Mouse (Mus musculus) heart, embryonic 15.5 days (tissue): ENCODE results near the gene Ank. TPM values are rescaled to one million over a fixed set of nuclear protein-coding genes. Genes with fewer than 3 reads are reported as not detected.

ENCODE experiments used
- ATAC-seq: fragments of 200-750 bp; cut with Nextera tagmentation; replicated peaks from 2 replicates; pipeline ENCODE4 v1.8.0; 2017; ENCODE audit warnings: low read depth, moderate TSS enrichment; ENCODE audit not compliant: insufficient number of reproducible peaks, insufficient read depth, low FRiP score
- H3K27ac ChIP-seq: fragments of 300-500 bp; sonication (generic); 2 replicates; pipeline ENCODE4 v1.5.1; 2015; ENCODE audit warnings: mild to moderate bottlenecking, inconsistent platforms
- H3K27me3 ChIP-seq: fragments of 300-500 bp; sonication (generic); 2 replicates; pipeline ENCODE4 v1.6.1; 2015; ENCODE audit warnings: inconsistent platforms
- H3K36me3 ChIP-seq: fragments of 300-500 bp; sonication (generic); 2 replicates; pipeline ENCODE4 v1.6.1; 2015; ENCODE audit warnings: mild to moderate bottlenecking, inconsistent platforms
- H3K4me1 ChIP-seq: fragments of 300-500 bp; sonication (generic); replicated peaks from 2 replicates; pipeline ENCODE4 v1.6.1; 2015; ENCODE audit warnings: inconsistent platforms
- H3K4me2 ChIP-seq: fragments of 300-500 bp; sonication (generic); 2 replicates; pipeline ENCODE4 v1.6.1; 2015; ENCODE audit warnings: inconsistent platforms, mild to moderate bottlenecking, moderate library complexity
- H3K4me3 ChIP-seq: fragments of 300-500 bp; sonication (generic); 2 replicates; pipeline ENCODE4 v1.5.1; 2015; ENCODE audit warnings: mild to moderate bottlenecking, inconsistent platforms
- H3K9ac ChIP-seq: fragments of 300-500 bp; sonication (generic); 2 replicates; pipeline ENCODE4 v1.6.1; 2015; ENCODE audit warnings: mild to moderate bottlenecking, inconsistent platforms
- H3K9me3 ChIP-seq: fragments of 300-500 bp; sonication (generic); replicated peaks from 2 replicates; pipeline ENCODE4 v1.6.1; 2016; ENCODE audit warnings: inconsistent platforms
- WGBS: fragments of 180-500 bp; shearing (Covaris S2); methylation state at CpG from one replicate; pipeline ENCODE4 v1.1.7; 2015; ENCODE audit warnings: mixed read lengths; 5-methylcytosine and 5-hydroxymethylcytosine counted together
- polyA plus RNA-seq: library from polyadenylated mRNA; unstranded; fragments of >200 nt; fragmentation: Nextera tagmentation; extraction: Ambion mirVana; gene quantifications from 2 replicates; pipeline ENCODE4 v1.2.1, GENCODE M21; 2015

Gene Ank
- polyA plus RNA-seq, 1 experiment from 2014 or later: 10.2 TPM

GRCm38 (mm10) chr15:27567356-27567755, 100.9 kb downstream of the Ank start:
- Histone ChIP-seq H3K36me3 (peaks cover 19% of the 10 kb centered on the region; the same call in 1 of the 2 replicates), H3K4me3 (no peak overlapping the region), H3K4me1 (no peaks in the 10 kb centered on the region), H3K27me3 (no peaks in the 10 kb centered on the region), H3K9ac (no peak overlapping the region), H3K4me2 (no peak overlapping the region), H3K9me3 (no peaks in the 10 kb centered on the region), H3K27ac (no peak overlapping the region)
- ATAC-seq: no peak
- WGBS: 83% methylated on average over 16 of the region's 16 CpGs

DNA sequence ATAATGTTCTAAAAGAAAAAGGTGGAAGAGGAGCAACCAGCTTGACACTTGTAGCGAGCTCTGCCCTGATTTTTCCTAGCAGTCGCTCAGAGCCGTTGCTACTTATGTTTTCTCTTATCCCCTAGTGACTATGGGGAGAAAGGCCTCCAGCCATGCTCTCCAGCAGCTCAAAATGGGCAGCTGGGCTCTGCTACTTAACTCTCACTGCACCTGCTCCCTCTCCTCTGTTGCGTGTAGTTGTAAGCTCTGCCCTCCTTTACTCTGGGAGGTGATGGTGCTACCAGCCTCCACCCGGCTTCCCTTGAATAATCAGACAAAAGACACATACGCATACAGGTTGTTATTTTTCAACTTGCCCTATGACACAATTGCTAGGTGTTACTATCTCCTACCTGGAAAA, 101.9 kb downstream of the Ank start:
- 88% methylated on average over 6 of the region's 6 CpGs for WGBS
- Histone ChIP-seq H3K4me2 (no peak overlapping the region), H3K4me3 (no peak overlapping the region), H3K9me3 (no peaks in the 10 kb centered on the region), H3K36me3 (peaks cover 19% of the 10 kb centered on the region; the same call in 1 of the 2 replicates), H3K4me1 (no peaks in the 10 kb centered on the region), H3K27me3 (no peaks in the 10 kb centered on the region), H3K9ac (no peak overlapping the region), H3K27ac (no peak overlapping the region)
- ATAC-seq: no peak

DNA sequence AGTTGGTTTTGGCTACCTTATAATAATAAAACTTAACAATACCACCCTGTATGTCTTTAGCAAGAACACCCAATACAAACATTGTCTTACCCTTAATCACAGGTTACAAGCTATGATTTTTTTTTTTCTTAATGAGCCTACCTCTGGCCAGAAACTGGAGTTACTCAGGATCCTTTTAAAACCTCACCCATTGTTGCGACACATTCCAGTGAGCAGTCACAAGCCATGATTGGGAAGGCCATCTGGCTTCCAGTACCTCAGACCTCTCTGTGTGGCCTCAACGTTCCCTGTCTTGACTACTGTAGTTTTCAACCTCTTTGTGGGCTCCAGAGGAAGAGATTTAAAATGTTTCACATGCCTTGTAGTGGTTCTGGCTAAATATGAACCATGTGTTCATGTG, 103.4 kb downstream of the Ank start:
- no peak for ATAC-seq
- Histone ChIP-seq H3K27me3 (no peaks in the 10 kb centered on the region), H3K4me1 (peaks cover 2% of the 10 kb centered on the region), H3K9ac (no peak overlapping the region), H3K4me3 (no peak overlapping the region), H3K36me3 (peaks cover 14% of the 10 kb centered on the region; the same call in 1 of the 2 replicates), H3K9me3 (no peaks in the 10 kb centered on the region), H3K27ac (no peak overlapping the region), H3K4me2 (no peak overlapping the region)
- 81% methylated on average over 2 of the region's 2 CpGs for WGBS

GRCm38 (mm10) chr15:27570385-27570784, 103.9 kb downstream of the Ank start:
- Histone ChIP-seq H3K36me3 (peaks cover 14% of the 10 kb centered on the region; the same call in 1 of the 2 replicates), H3K9ac (no peak overlapping the region), H3K27me3 (no peaks in the 10 kb centered on the region), H3K27ac (no peak overlapping the region), H3K9me3 (no peaks in the 10 kb centered on the region), H3K4me3 (no peak overlapping the region), H3K4me2 (no peak overlapping the region), H3K4me1 (peaks cover 7% of the 10 kb centered on the region)
- WGBS: 90% methylated on average over 4 of the region's 4 CpGs
- ATAC-seq: no peak

- H3K9ac ChIP-seq: no peak overlapping the region
- H3K4me1 ChIP-seq: peaks cover 14% of the 10 kb centered on the region
- no peak overlapping the region for H3K27ac ChIP-seq
- no peak for ATAC-seq
- WGBS: 64% methylated on average over 8 of the region's 8 CpGs
- H3K36me3 ChIP-seq: peaks cover 14% of the 10 kb centered on the region; the same call in 1 of the 2 replicates
- H3K27me3 ChIP-seq: no peaks in the 10 kb centered on the region
- H3K9me3 ChIP-seq: no peaks in the 10 kb centered on the region
- H3K4me3 ChIP-seq: no peak overlapping the region
- no peak overlapping the region for H3K4me2 ChIP-seq
Measured at GRCm38 (mm10) chr15:27571179-27571578, 104.7 kb downstream of the Ank start.

DNA sequence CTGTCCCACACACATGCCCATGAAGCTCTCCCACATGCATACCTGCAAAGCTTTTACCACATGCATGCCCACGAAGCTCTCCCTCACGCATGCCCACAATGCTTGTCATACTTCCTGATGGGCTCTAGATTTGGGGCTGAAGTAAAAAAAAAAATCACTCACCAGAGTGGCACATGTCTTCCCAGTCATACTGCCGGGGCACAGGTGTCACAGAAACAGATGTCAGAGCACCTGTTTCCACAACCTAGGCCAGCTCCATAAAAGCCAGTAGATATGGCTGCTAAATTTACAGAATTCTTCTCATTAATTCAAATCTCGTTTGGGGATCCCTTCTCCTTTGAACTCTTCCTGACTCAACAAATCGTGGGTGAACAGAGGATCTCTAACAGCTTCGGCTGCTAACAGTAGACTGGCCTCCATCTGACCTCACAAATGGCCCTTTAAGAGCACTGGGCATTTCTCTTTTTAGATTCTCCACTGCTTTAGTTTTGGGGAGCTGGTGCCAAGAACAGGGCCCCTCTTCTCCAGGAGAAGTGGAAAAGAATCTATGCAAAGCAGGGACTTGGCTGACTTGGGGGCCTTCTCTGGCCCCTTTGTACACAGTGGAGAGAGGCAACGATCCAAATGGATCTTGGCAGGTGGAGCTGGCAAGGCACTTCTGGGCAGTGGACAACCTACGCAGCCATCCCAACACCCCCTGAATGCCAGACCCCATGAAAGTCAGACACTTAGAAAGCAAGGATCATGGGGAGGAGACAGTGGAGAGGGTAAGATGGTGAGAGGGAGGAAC, 108.7 kb downstream of the Ank start:
- peak overlapping the region; percentile 78 for H3K27ac ChIP-seq
- no peaks in the 10 kb centered on the region for H3K27me3 ChIP-seq
- peaks cover 3% of the 10 kb centered on the region; the same call in 1 of the 2 replicates for H3K36me3 ChIP-seq
- 70% methylated on average over 8 of the region's 8 CpGs for WGBS
- no peak for ATAC-seq
- H3K4me3 ChIP-seq: no peak overlapping the region
- no peak overlapping the region for H3K4me2 ChIP-seq
- H3K9ac ChIP-seq: no peak overlapping the region
- peaks cover 20% of the 10 kb centered on the region for H3K4me1 ChIP-seq
- H3K9me3 ChIP-seq: no peaks in the 10 kb centered on the region

- Histone ChIP-seq H3K27ac (peak overlapping the region; percentile 78), H3K9ac (no peak overlapping the region), H3K9me3 (no peaks in the 10 kb centered on the region), H3K27me3 (no peaks in the 10 kb centered on the region), H3K36me3 (peaks cover 3% of the 10 kb centered on the region; the same call in 1 of the 2 replicates), H3K4me3 (no peak overlapping the region), H3K4me2 (no peak overlapping the region), H3K4me1 (peaks cover 25% of the 10 kb centered on the region)
- WGBS: 43% methylated on average over 3 of the region's 3 CpGs
- ATAC-seq: peak; percentile 59; the same call in 1 of the 2 replicates
Measured at GRCm38 (mm10) chr15:27575932-27576331, 109.5 kb downstream of the Ank start.

DNA sequence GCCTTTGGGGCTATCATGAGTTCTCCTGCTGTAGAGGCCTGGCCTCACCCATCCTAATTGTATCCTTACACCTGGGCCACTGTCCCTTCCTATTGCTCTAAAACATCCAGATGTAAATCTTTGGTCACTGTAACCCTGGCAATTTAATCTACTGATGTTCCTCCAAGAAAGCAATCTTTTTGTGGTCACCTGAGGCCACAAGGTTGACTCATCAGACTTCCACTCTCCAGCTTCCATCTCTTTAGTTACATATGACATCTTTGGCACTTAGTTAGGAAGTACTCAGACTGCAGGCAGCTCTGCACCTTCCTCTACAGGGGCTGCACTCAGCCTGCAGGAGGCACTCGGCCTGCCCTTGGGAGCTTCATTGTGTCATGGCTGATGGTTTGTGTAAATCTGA, 110.4 kb downstream of the Ank start:
- H3K9me3 ChIP-seq: no peaks in the 10 kb centered on the region
- H3K27me3 ChIP-seq: no peaks in the 10 kb centered on the region
- H3K4me2 ChIP-seq: no peak overlapping the region
- peaks cover 3% of the 10 kb centered on the region; the same call in 1 of the 2 replicates for H3K36me3 ChIP-seq
- H3K4me1 ChIP-seq: peaks cover 33% of the 10 kb centered on the region
- no peak overlapping the region for H3K4me3 ChIP-seq
- no peak for ATAC-seq
- 80% methylated on average over 1 of the region's 1 CpGs for WGBS
- H3K27ac ChIP-seq: peak overlapping the region; percentile 78; the same call in 1 of the 2 replicates
- no peak overlapping the region for H3K9ac ChIP-seq

DNA sequence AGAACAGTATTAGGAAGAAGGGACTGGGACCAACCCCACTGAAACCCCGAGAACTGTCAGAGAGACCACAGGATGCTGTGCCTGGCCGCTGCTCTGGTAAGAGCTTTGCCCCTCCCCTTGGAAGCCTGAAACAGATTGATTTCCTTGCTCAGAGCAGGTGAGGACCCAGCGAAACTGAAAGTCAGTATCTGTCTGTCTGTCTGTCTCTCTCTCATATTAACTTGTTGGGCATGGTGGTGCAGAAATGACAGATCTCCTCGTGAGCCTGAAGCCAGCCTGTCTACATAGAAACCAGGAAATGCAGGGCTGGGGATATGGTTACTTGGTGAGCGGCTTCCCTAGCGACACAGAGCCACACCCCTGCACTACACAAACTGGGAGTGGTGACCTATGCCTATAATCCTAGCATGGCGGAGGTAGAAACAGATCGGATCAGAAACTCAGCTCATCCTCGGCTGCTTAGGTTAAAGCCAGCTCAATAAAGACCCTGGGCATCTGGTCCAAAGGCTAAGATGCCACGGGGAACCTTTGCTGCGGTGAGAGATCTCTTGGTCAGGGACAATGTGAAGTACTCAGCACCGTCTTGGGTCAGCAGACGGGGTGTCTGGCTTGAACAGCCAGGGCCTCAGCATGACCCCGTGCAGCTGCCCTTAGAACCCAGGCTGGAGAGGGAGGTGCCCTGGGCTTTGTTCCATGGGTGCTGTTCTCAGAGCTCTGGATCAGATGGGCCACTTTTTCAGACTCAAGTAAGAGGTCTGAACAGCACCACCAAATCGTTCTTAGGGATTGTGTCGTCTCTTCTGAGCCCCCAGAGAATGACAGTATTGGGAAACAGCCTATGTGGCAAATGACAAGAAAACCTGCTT, 111.7 kb downstream of the Ank start:
- whole genome bisulfite sequencing: 77% methylated on average over 16 of the region's 16 CpGs
- Histone ChIP-seq H3K4me3 (no peak overlapping the region), H3K36me3 (no peaks in the 10 kb centered on the region), H3K27ac (no peak overlapping the region), H3K9me3 (no peaks in the 10 kb centered on the region), H3K9ac (no peak overlapping the region), H3K4me2 (no peak overlapping the region), H3K27me3 (no peaks in the 10 kb centered on the region), H3K4me1 (peaks cover 33% of the 10 kb centered on the region)
- no peak for ATAC-seq

GRCm38 (mm10) chr15:27578918-27579317, 112.4 kb downstream of the Ank start:
- peaks cover 33% of the 10 kb centered on the region for H3K4me1 ChIP-seq
- H3K4me3 ChIP-seq: no peak overlapping the region
- H3K27ac ChIP-seq: no peak overlapping the region
- H3K9me3 ChIP-seq: no peaks in the 10 kb centered on the region
- H3K9ac ChIP-seq: no peak overlapping the region
- 83% methylated on average over 6 of the region's 6 CpGs for WGBS
- ATAC-seq: no peak
- H3K27me3 ChIP-seq: no peaks in the 10 kb centered on the region
- H3K36me3 ChIP-seq: no peaks in the 10 kb centered on the region
- no peak overlapping the region for H3K4me2 ChIP-seq

GRCm38 (mm10) chr15:27579853-27580252, 113.4 kb downstream of the Ank start:
- no peak overlapping the region for H3K9ac ChIP-seq
- 84% methylated on average over 2 of the region's 2 CpGs for WGBS
- ATAC-seq: no peak
- no peaks in the 10 kb centered on the region for H3K9me3 ChIP-seq
- no peaks in the 10 kb centered on the region for H3K27me3 ChIP-seq
- H3K4me3 ChIP-seq: no peak overlapping the region
- peaks cover 35% of the 10 kb centered on the region for H3K4me1 ChIP-seq
- no peaks in the 10 kb centered on the region for H3K36me3 ChIP-seq
- H3K4me2 ChIP-seq: no peak overlapping the region
- no peak overlapping the region for H3K27ac ChIP-seq
